Mouse (Mus musculus): ENCODE data around the gene Mmrn2.

- TF ChIP-seq POLR2A (IDR thresholded peaks at IDR 0.05; ENCODE audit: extremely low read depth, insufficient read depth, low read length) (no peak), CTCF (IDR thresholded peaks at IDR 0.05; ENCODE audit: low read depth, low read length) (no peak)
Observed at GRCm38 (mm10) chr14:34348301-34348700, 27.0 kb upstream of the Mmrn2 start.

Measured in liver, adult 2 months (tissue).